Mouse (Mus musculus): ENCODE measurements at regions not wholly inside any gene's neighbourhood (a gene's known extent, or its start where the extent isn't known, plus 50 kb on each side); places are given as distances from the start of the nearest gene placed in this dataset.
"Not testable (repeated sequence)": the region's sequence is repeated elsewhere in the genome, so short reads cannot be mapped to it uniquely, and the experiment has no call there.

- in situ Hi-C loops (cut with MboI, MseI): no loop called here
Observed at GRCm38 (mm10) chr6:107010785-107011184, 210.9 kb upstream of the Crbn start.

DNA sequence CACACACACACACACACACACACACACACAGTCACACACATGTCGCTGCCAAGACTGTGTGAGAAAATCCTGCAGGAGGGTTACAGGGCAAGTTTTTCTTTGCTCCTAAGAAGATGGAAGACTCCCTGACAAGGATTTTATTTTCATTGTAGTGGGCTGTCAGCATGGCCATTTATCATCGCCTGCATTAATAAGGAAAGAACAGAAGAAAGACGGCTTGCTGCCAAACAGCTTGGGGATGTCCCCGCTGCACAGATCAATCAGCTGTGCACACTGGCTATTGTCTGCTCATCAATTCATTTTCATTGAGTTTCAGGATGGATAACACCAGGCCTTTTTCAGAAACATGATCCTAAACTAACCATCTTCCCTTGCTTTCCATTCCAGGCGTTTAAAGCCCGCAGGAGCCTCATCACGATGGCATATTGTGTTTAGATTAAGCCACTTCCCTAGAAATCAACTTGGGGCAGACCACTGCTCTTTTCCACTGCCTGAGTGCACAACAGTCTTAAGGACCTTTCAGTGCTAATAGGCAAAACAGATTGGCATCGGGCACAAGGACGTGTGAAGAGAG, 213.1 kb upstream of the Crbn start:
- in situ Hi-C loops (cut with MboI, MseI): no loop called here

DNA sequence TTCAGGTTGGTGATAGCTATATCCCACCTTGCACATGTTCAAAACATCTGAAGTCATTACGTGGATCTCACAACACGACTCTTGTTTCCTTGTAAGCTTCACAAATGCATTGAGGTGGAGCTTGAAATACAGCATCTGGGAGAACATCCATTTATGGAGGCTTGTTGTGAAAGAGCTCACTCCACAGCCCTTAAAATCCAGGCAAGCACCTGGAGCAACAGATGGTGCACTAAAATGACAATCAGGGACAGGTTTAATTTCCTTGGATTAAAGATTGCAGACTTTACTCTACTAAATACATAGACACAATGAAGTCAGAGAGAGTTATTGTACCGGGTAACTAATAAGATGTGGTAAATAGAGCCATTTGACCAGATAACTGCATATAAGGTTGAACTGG, 219.2 kb upstream of the Crbn start:
- in situ Hi-C loops (cut with MboI, MseI): no loop called here

- in situ Hi-C loops (cut with MboI, MseI): no loop called here
Observed at GRCm38 (mm10) chr6:107045177-107045576, 245.3 kb upstream of the Crbn start.

GRCm38 (mm10) chr6:107051604-107052003, 251.7 kb upstream of the Crbn start:
- in situ Hi-C loops (cut with MboI, MseI): no loop called here

DNA sequence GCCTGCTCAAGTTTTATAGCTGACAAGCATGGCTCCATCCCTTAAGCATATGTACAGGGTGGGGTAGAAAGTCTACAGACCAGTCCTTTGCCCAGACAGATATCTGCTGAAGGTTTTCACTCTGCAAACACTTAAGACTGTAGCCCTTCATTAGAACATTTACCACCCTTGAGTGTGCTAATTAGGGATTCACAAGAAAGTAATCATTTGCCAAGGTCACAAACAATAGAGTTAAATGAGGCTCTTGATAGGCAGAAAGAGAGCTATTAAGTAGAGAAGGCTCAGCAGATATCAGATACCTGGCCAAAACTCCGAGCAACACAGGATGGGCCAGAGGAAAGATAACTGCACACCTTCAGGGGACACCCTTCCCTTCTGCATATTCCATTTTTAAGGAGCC, 252.3 kb upstream of the Crbn start:
- in situ Hi-C loops (cut with MboI, MseI): no loop called here

GRCm38 (mm10) chr6:107059001-107059765, 259.3 kb upstream of the Crbn start:
- in situ Hi-C loops (cut with MboI, MseI): no loop called here

DNA sequence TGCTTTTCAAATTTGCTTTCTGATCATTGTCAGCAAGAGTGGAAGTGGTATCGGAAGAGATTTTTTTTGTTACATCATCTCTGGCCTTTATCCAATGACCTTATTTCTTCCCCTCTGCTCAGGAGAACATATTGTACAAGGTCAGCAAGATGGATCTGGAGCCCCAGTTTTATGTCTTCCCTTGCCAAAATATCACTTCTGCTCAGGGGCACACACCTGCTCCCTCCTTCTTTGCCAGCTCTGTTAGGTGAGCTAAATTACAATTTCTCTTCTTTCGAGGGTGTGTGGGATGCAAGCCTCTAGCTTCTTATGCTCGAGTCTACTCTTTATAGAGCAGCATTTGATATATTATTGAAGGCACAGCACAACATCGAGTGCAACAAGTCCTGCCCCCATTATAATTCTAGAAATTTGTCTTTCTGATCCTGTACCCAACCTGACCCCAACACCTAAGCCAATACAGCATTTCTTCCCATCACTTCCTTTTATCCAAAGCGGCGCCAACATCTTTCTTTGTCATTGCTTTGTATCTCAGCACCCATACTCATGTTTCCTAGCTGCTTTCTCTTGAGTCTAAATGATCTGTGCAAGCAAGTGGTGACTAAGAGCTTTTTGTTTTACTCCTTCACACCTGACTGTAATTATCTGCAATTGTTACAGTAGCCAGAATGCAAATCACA, 263.1 kb upstream of the Crbn start:
- in situ Hi-C loops (cut with MboI, MseI): no loop called here

GRCm38 (mm10) chr6:107070441-107070840, 270.6 kb upstream of the Crbn start:
- in situ Hi-C loops (cut with MboI, MseI): no loop called here

- in situ Hi-C loops (cut with MboI, MseI): no loop called here
Observed at GRCm38 (mm10) chr6:107092600-107092999, 292.7 kb upstream of the Crbn start.

- in situ Hi-C loops (cut with MboI, MseI): no loop called here
Observed at GRCm38 (mm10) chr6:107128716-107129115, 328.8 kb upstream of the Crbn start.

GRCm38 (mm10) chr6:107167736-107168491, 361.7 kb upstream of the Lrrn1 start:
- in situ Hi-C loops (cut with MboI, MseI): no loop called here

DNA sequence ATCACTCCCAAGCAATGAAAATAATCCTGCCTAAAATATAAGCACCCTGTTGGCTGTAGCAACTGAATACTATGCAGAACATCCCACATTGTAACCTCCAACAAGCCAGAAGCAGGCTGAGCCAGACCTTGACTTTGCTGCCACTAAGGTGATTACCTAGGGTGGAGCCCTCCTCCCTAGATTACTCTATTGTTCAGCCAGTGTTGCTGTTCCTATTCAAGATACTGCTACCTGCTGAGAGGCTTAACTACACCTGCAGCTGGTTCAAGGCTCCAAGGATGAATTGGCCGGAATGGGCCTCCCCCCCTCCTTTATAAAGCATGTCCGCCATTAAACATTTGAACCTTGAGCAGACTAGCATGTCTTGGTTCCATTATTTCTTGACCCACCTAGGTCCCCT, 311.3 kb upstream of the Lrrn1 start:
- in situ Hi-C loops (cut with MboI, MseI): no loop called here

- in situ Hi-C loops (cut with MboI, MseI): no loop called here
Observed at GRCm38 (mm10) chr6:107218721-107219120, 310.8 kb upstream of the Lrrn1 start.

DNA sequence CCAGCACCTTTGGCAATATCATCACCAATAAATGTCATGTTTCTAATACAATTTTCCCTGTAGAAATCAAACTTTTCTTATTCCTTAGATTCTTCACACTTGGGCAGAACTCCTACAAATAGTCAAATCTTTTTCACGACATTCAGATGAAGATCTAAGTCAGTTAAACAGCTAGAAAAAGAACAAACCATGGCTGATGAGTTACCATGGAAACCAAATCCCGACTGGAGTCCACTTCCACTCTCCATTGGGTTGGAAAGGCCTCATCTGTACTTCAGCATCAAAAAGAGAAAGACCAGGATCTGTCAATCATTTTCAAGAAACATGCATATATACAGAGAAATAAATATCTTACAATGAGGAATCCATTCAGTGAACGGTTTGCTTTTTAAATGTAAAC, 307.0 kb upstream of the Lrrn1 start:
- in situ Hi-C loops (cut with MboI, MseI): no loop called here

- in situ Hi-C loops (cut with MboI, MseI): not testable (repeated sequence)
Observed at GRCm38 (mm10) chr6:107229843-107230242, 299.7 kb upstream of the Lrrn1 start.

- in situ Hi-C loops (cut with MboI, MseI): no loop called here
Observed at GRCm38 (mm10) chr6:107237692-107238091, 291.9 kb upstream of the Lrrn1 start.

DNA sequence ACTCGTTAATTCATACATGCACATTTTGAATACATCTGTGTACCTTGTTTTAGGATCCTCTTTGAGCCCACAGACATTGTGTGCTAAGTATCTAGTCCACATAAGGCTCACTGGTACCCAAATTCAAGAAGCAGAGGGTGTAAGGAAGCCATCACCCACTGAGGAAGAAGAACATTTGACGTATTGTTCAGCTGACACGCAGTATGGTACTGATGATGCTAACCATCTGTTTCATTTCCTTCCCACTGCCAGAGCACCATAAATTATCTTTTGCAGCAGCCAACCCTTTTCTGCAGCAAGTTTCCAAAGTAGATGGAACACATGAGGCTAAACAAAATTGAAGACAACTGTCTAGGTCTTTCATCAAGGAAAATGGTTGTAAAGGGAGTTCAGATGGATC, 285.6 kb upstream of the Lrrn1 start:
- in situ Hi-C loops (cut with MboI, MseI): no loop called here

DNA sequence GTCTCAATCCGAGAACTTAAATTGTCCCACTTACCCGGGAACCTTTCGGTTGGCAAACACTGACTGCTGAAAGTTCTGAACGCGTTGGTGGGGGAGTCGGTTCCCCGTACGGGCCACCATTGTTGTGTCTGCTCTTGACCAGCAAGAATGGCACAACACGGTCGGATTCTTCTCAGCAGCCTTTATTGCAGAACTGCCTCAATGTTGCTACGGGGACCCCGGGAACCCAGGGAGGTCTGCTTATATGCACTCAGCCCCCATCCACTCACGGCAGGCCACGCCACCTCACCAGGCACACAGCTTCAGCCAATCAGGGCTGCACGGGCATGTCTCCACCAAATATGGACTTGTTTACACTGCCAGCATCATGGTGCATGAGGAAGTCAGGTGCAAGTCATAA, 249.2 kb upstream of the Lrrn1 start:
- in situ Hi-C loops (cut with MboI, MseI): no loop called here

- in situ Hi-C loops (cut with MboI, MseI): no loop called here
Observed at GRCm38 (mm10) chr6:107290850-107291249, 238.7 kb upstream of the Lrrn1 start.

DNA sequence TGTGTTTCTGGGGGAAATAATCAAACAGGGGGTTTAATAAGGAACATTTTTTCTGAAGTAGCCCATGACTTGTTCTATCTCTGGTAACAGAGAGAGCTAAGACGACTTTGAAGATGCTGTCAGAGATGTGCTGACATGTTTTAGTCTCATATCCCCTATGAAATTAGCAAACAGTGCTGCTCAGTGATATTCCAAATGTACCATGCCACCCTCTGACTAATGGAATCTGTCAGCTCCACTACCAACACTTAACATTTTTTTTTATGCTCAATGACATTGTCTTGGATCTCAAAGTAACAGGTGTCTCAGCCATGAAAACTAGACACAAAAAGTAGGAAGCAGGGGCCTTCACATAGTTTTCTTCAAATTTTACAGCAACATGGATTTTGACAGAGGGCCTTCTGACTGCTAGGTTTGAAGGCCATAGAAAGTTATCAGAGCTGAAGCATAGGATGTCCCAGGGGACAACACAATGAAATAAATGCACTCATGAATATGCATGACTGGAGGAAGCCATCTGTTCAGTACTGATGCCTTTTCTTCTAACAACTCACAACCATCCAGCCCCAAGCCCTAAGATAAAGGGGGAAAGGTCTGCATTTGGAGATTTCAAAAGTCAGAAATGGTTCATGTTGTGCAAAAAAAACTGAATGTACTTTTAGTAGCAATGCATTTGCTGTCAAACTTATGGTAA, 225.7 kb upstream of the Lrrn1 start:
- in situ Hi-C loops (cut with MboI, MseI): no loop called here

DNA sequence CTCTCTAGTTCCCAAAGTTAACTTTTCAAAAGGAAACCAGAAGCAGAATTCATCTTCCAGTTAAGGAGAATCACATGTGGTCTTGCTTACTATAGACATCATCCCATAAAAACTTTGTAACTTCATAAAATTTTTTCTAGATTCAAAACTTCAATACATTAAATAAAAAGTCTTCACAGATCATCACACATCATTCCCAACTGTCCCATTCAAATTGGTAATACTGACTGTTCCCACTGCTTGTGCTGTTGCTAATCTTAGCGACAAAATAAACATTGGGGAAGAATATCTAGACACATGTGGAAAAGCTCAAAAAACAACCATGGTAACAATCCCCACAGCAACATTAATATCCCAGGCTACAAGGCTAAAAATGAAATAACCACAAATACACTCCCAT, 210.0 kb upstream of the Lrrn1 start:
- in situ Hi-C loops (cut with MboI, MseI): no loop called here
